Mouse (Mus musculus): ENCODE measurements around the gene Gm45717. TPM values are rescaled to one million over a fixed set of nuclear protein-coding genes. Genes with fewer than 3 reads are reported as not detected.

Gm45717 gene
- polyA plus RNA-seq, 1 experiment from 2014 or later = 0.76 TPM

- 59% methylated on average over 7 of the region's 7 CpGs for WGBS
- Histone ChIP-seq H3K27me3 (ENCODE audit: insufficient read depth, low read length) (no peaks in the 10 kb centered on the region), H3K4me3 (ENCODE audit: low read length) (no peak overlapping the region), H3K4me1 (ENCODE audit: insufficient read depth, low read length) (peaks cover 33% of the 10 kb centered on the region), H3K9me3 (ENCODE audit: low read length) (no peaks in the 10 kb centered on the region), H3K9ac (replicated peaks; ENCODE audit: low read length) (no peak overlapping the region), H3K27ac (ENCODE audit: low read length) (0 out of 2 replicates have a peak overlapping the region, but pooled peaks have one; percentile 17), H3K4me2 (replicated peaks; ENCODE audit: low read depth, low read length) (no peak overlapping the region), H3K36me3 (ENCODE audit: insufficient read depth, low read length) (peaks cover 34% of the 10 kb centered on the region)
- no peak for ATAC-seq (ENCODE audit: low FRiP score, low TSS enrichment)
Measured at GRCm38 (mm10) chr7:140946980-140947379, 8.8 kb downstream of the Gm45717 start.

- Histone ChIP-seq H3K4me3 (ENCODE audit: low read length) (no peak overlapping the region), H3K9me3 (ENCODE audit: low read length) (no peaks in the 10 kb centered on the region), H3K27me3 (ENCODE audit: insufficient read depth, low read length) (no peaks in the 10 kb centered on the region), H3K36me3 (ENCODE audit: insufficient read depth, low read length) (peaks cover 34% of the 10 kb centered on the region), H3K9ac (replicated peaks; ENCODE audit: low read length) (no peak overlapping the region), H3K4me1 (ENCODE audit: insufficient read depth, low read length) (peaks cover 27% of the 10 kb centered on the region), H3K27ac (ENCODE audit: low read length) (no peak overlapping the region), H3K4me2 (replicated peaks; ENCODE audit: low read depth, low read length) (no peak overlapping the region)
- ATAC-seq (ENCODE audit: low FRiP score, low TSS enrichment) = no peak
- 92% methylated on average over 10 of the region's 10 CpGs for WGBS
Measured at GRCm38 (mm10) chr7:140946311-140946710, 9.4 kb downstream of the Gm45717 start.

GRCm38 (mm10) chr7:140945247-140945646 lies 10.5 kb downstream of the Gm45717 start:
- Histone ChIP-seq H3K27ac (ENCODE audit: low read length) (no peak overlapping the region), H3K4me2 (replicated peaks; ENCODE audit: low read depth, low read length) (no peak overlapping the region), H3K36me3 (ENCODE audit: insufficient read depth, low read length) (peaks cover 34% of the 10 kb centered on the region), H3K4me3 (ENCODE audit: low read length) (no peak overlapping the region), H3K4me1 (ENCODE audit: insufficient read depth, low read length) (peaks cover 21% of the 10 kb centered on the region), H3K27me3 (ENCODE audit: insufficient read depth, low read length) (no peaks in the 10 kb centered on the region), H3K9me3 (ENCODE audit: low read length) (no peaks in the 10 kb centered on the region), H3K9ac (replicated peaks; ENCODE audit: low read length) (no peak overlapping the region)
- 92% methylated on average over 5 of the region's 5 CpGs for WGBS
- no peak for ATAC-seq (ENCODE audit: low FRiP score, low TSS enrichment)

GRCm38 (mm10) chr7:140944236-140944635 lies 11.5 kb downstream of the Gm45717 start:
- H3K36me3 ChIP-seq (ENCODE audit: insufficient read depth, low read length) = peaks cover 27% of the 10 kb centered on the region
- H3K4me2 ChIP-seq (replicated peaks; ENCODE audit: low read depth, low read length) = no peak overlapping the region
- H3K27me3 ChIP-seq (ENCODE audit: insufficient read depth, low read length) = no peaks in the 10 kb centered on the region
- no peaks in the 10 kb centered on the region for H3K9me3 ChIP-seq (ENCODE audit: low read length)
- 92% methylated on average over 7 of the region's 7 CpGs for WGBS
- peaks cover 24% of the 10 kb centered on the region; the same call in 1 of the 2 replicates for H3K4me1 ChIP-seq (ENCODE audit: insufficient read depth, low read length)
- no peak overlapping the region for H3K4me3 ChIP-seq (ENCODE audit: low read length)
- H3K9ac ChIP-seq (replicated peaks; ENCODE audit: low read length) = no peak overlapping the region
- ATAC-seq (ENCODE audit: low FRiP score, low TSS enrichment) = no peak
- H3K27ac ChIP-seq (ENCODE audit: low read length) = no peak overlapping the region

- peaks cover 18% of the 10 kb centered on the region for H3K36me3 ChIP-seq (ENCODE audit: insufficient read depth, low read length)
- no peak overlapping the region for H3K4me3 ChIP-seq (ENCODE audit: low read length)
- H3K9ac ChIP-seq (replicated peaks; ENCODE audit: low read length) = no peak overlapping the region
- no peak overlapping the region for H3K27ac ChIP-seq (ENCODE audit: low read length)
- 81% methylated on average over 4 of the region's 4 CpGs for WGBS
- no peak for ATAC-seq (ENCODE audit: low FRiP score, low TSS enrichment)
- no peak overlapping the region for H3K4me2 ChIP-seq (replicated peaks; ENCODE audit: low read depth, low read length)
- H3K27me3 ChIP-seq (ENCODE audit: insufficient read depth, low read length) = no peaks in the 10 kb centered on the region
- peaks cover 26% of the 10 kb centered on the region; the same call in 1 of the 2 replicates for H3K4me1 ChIP-seq (ENCODE audit: insufficient read depth, low read length)
- no peaks in the 10 kb centered on the region for H3K9me3 ChIP-seq (ENCODE audit: low read length)
Measured at GRCm38 (mm10) chr7:140943356-140943755, 12.4 kb downstream of the Gm45717 start.

- H3K4me3 ChIP-seq (ENCODE audit: low read length) = no peak overlapping the region
- H3K27ac ChIP-seq (ENCODE audit: low read length) = no peak overlapping the region
- ATAC-seq (ENCODE audit: low FRiP score, low TSS enrichment) = no peak
- H3K9ac ChIP-seq (replicated peaks; ENCODE audit: low read length) = no peak overlapping the region
- H3K4me2 ChIP-seq (replicated peaks; ENCODE audit: low read depth, low read length) = no peak overlapping the region
- peaks cover 14% of the 10 kb centered on the region for H3K36me3 ChIP-seq (ENCODE audit: insufficient read depth, low read length)
- peaks cover 26% of the 10 kb centered on the region; the same call in 1 of the 2 replicates for H3K4me1 ChIP-seq (ENCODE audit: insufficient read depth, low read length)
- H3K27me3 ChIP-seq (ENCODE audit: insufficient read depth, low read length) = no peaks in the 10 kb centered on the region
- no peaks in the 10 kb centered on the region for H3K9me3 ChIP-seq (ENCODE audit: low read length)
- 89% methylated on average over 10 of the region's 10 CpGs for WGBS
Measured at GRCm38 (mm10) chr7:140942811-140943210, 12.9 kb downstream of the Gm45717 start.

- WGBS = 48% methylated on average over 9 of the region's 9 CpGs
- no peaks in the 10 kb centered on the region for H3K27me3 ChIP-seq (ENCODE audit: insufficient read depth, low read length)
- H3K4me3 ChIP-seq (ENCODE audit: low read length) = peak overlapping the region; percentile 61
- H3K36me3 ChIP-seq (ENCODE audit: insufficient read depth, low read length) = peaks cover 10% of the 10 kb centered on the region; the same call in 1 of the 2 replicates
- no peaks in the 10 kb centered on the region for H3K9me3 ChIP-seq (ENCODE audit: low read length)
- H3K9ac ChIP-seq (replicated peaks; ENCODE audit: low read length) = peak overlapping the region; percentile 80
- peaks cover 26% of the 10 kb centered on the region; the same call in 1 of the 2 replicates for H3K4me1 ChIP-seq (ENCODE audit: insufficient read depth, low read length)
- 0 out of 2 replicates have a peak, but pooled peaks have one; percentile 7 for ATAC-seq (ENCODE audit: low FRiP score, low TSS enrichment)
- peak overlapping the region; percentile 83 for H3K27ac ChIP-seq (ENCODE audit: low read length)
- H3K4me2 ChIP-seq (replicated peaks; ENCODE audit: low read depth, low read length) = peak overlapping the region; percentile 75
Measured at GRCm38 (mm10) chr7:140942341-140942740, 13.4 kb downstream of the Gm45717 start.

- peak within 1 kb of the TSS; percentile 80 for H3K9ac ChIP-seq (replicated peaks; ENCODE audit: low read length)
- peaks cover 26% of the 10 kb centered on the region; the same call in 1 of the 2 replicates for H3K4me1 ChIP-seq (ENCODE audit: insufficient read depth, low read length)
- H3K27ac ChIP-seq (ENCODE audit: low read length) = peak within 1 kb of the TSS; percentile 83
- H3K36me3 ChIP-seq (ENCODE audit: insufficient read depth, low read length) = peaks cover 4% of the 10 kb centered on the region; the same call in 1 of the 2 replicates
- H3K9me3 ChIP-seq (ENCODE audit: low read length) = no peaks in the 10 kb centered on the region
- peak; percentile 87 for ATAC-seq (ENCODE audit: low FRiP score, low TSS enrichment)
- no peaks in the 10 kb centered on the region; the same call in 1 of the 2 replicates for H3K27me3 ChIP-seq (ENCODE audit: insufficient read depth, low read length)
- WGBS = 2% methylated on average over 33 of the region's 33 CpGs
- H3K4me2 ChIP-seq (replicated peaks; ENCODE audit: low read depth, low read length) = peak within 1 kb of the TSS; percentile 75
- H3K4me3 ChIP-seq (ENCODE audit: low read length) = peak within 1 kb of the TSS; percentile 61
Measured at GRCm38 (mm10) chr7:140941222-140942051, 14.3 kb downstream of the Gm45717 start, which contains the start of gene Pgghg. Pgghg (plus strand) TSS chr7:140941391.

GRCm38 (mm10) chr7:140939669-140940171 lies 16.0 kb downstream of the Gm45717 start:
- peak overlapping the region; percentile 35 for H3K4me2 ChIP-seq (replicated peaks; ENCODE audit: low read depth, low read length)
- peak overlapping the region; percentile 35; the same call in 1 of the 2 replicates for H3K9ac ChIP-seq (replicated peaks; ENCODE audit: low read length)
- peak overlapping the region; percentile 25; the same call in 1 of the 2 replicates for H3K27ac ChIP-seq (ENCODE audit: low read length)
- WGBS = 3% methylated on average over 6 of the region's 8 CpGs
- no peak overlapping the region; the same call in 1 of the 2 replicates for H3K4me3 ChIP-seq (ENCODE audit: low read length)
- ATAC-seq (ENCODE audit: low FRiP score, low TSS enrichment) = peak; percentile 43
- H3K27me3 ChIP-seq (ENCODE audit: insufficient read depth, low read length) = no peaks in the 10 kb centered on the region; the same call in 1 of the 2 replicates
- no peaks in the 10 kb centered on the region for H3K9me3 ChIP-seq (ENCODE audit: low read length)
- peaks cover 26% of the 10 kb centered on the region; the same call in 1 of the 2 replicates for H3K4me1 ChIP-seq (ENCODE audit: insufficient read depth, low read length)
- no peaks in the 10 kb centered on the region for H3K36me3 ChIP-seq (ENCODE audit: insufficient read depth, low read length)

Measured in kidney, embryonic 16.5 days (tissue).